Mouse (Mus musculus): ENCODE data around the gene Nfasc.

The Nfasc gene

DNA sequence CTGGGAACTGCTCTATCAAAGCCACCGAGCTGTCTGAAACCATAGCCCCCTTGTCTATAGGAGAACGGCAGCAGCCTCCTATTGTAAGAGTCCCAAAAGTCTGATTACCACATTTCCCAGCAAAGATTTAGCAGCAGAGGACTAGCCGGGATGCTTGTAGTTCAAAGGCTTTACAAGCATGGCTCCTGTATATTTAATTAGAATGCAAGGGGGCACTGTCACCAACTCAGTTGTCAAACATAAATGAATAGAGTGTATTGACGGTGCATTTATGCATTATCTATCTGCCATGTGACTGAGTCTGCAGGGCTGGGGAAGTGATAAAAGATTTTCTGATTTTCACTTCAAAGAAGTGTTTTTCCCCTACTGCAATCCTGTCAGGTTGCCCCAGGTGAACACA, 156.2 kb downstream of the Nfasc start:
- DNase-seq (ENCODE audit: low read depth, low spot score) = no peak

DNA sequence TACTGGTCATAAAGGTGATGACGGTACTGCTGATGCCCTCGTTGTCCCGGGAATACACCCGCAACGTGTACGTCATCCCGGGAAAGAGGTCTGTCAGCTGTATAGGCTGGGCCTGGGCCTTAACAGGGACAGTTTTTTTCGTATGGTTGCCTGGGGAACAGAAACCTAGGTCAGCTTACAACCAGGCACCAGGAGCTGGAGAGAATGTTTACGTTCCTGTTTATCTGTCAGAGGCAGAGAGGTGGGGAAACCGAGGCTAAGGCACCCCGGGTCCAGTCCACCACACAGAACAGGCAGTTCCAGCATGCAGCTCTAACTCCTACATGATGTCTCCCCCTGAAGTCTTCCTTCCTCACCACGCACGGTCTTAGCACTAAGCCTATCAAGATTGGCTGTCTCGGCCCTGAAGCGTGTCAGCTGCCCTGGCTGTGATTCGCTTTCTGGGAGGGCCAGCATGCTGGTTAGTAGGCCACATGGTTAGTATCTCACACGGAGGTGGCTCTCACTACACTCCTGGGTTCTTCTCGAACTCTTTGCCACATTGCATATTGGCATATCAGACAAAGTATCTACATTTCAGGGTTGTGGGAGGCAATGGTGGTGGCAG, 158.5 kb downstream of the Nfasc start:
- no peak for DNase-seq (ENCODE audit: low read depth, low spot score)

DNA sequence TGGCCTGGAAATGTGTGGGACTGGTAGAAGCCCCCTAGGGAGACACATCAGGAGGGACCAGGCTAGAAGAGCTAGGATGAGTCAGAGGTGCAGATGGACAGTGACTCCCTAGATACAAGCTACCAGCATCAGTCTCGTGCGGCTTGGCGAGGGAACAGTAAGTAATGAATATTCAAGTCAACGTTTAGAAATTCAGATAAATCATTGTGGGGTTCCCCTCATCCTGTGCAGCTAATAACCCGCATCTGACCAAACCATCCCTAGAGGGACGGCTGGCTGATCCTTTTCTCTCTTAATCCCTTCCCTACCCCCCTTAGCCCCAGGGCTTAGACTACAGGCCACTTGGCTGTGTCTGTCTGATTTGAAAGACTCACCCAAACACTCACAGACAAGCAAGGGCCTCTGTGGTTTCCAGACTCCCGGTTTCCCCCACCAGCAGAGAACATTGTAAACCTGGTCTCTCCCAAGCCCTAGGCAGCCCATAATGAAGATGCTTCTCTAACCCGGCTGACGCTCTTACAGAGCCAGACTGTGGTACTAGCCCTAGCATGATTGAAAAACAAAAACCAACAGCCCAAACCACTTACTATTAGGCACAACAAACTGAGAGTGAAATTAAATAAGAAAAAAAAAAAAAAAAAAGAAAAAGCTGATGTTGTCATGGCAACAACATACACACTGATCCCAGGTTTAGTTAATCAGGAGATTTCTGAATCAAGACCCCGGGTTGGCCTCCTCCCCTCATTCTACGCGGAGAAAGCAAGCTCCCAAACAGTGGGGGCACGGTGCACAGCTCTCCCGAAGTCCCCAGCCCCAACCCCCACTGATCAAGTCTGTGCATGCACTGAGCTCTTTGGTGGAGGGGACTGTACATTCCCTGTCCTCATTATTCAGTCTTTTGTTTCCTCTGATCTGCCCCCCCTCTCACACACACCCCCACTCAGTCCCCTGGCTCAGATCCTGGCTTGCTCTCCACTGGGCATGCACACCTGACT, 159.5 kb downstream of the Nfasc start:
- no peak for DNase-seq (ENCODE audit: low read depth, low spot score)

DNA sequence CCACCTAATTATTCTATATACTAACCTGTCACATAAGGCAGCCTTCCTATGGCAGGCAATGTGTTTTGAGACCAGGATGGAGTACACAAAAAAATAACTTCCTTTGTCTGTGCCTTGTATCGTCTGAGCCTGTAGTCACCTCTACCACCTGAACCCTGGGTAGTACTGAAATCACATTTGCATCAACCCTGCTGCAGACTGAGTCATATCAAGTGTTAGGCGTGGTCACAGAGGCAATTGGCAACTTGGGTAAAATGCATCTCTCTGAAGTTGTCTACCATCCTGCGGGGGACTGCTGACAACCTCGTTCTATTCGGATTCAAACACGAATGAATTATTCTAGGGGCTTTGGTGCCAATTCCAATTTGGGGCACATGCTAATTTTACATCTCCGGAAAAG, 161.5 kb downstream of the Nfasc start:
- DNase-seq (ENCODE audit: low read depth, low spot score) = no peak

DNA sequence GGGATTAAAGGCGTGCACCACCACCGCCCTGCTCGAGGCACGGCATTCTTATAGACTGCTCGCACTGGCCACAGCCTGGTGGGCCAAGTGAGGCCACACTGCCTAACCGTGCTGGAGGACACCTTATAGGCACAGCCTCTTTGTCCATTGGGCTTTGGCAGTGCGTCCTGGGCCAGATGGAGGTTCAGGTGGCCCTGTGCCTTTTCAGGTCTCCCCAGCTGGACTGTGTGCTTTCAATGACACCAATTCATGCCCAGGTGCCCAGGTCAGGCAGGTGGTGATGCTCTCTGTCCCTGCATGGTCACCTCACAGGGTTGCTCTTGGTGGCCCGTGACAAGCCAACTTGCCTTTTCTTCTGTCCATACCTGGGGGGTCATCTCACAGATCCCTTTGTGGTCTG, 164.8 kb downstream of the Nfasc start:
- DNase-seq (ENCODE audit: low read depth, low spot score) = no peak

DNA sequence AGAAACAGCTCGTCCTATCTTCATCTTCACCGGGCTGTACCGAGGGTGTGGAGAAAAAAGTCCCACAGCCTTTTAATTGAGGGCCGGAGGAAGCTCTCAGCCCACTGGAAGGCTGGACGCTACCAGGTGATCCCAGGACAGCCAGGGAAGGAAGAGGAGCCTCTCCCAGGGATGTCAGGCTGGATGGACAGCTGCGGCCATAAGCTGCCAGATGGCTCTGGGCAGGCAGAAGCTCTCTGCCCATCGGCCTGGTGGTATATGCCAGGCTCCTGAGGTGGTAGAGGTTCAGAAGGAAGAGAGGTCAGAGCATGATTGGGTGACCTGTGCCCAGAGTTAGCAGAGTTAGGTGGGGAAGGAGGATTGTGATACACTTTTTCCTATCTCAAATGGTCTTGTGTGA, 168.7 kb downstream of the Nfasc start:
- no peak for DNase-seq (ENCODE audit: low read depth, low spot score)

DNA sequence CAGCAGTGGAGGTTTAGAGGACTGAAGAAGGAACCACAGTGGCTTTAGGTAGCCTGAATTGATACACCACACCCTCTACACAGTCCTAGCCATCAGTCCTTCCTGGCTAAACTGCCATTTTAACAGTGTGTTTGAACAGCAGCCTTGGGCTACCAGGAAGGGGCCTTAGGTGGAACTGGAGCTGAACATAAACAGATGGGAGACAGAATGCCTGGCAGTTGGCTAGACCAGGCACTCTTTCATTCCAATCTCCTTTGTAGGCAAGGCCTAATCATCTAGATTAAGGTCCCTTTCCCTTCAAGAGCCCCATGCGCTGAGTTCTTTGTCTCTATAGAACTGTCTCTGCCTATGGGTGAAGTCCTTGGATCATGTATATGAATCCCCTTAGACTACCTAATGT, 170.0 kb downstream of the Nfasc start:
- no peak for DNase-seq (ENCODE audit: low read depth, low spot score)

DNA sequence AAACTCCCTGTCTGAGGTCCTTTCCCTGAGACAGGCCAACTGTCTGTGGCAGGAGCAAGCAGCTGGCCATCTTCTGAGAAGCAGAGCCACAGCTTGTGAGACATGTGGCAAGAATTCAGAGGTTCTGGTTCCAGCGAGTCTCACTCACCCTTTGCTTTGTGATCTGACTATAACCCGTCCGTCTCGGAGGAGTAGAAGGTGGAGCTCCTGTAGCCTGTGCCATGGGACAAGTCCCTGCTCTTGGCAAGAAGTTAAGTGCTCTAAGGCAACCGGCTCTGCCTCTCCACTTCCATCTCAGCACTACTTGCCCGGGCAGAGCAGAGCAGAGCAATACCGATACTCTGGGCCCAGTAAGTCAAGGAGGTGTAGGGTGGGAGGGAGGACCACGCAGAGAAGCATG, 170.7 kb downstream of the Nfasc start:
- DNase-seq (ENCODE audit: low read depth, low spot score) = no peak

DNA sequence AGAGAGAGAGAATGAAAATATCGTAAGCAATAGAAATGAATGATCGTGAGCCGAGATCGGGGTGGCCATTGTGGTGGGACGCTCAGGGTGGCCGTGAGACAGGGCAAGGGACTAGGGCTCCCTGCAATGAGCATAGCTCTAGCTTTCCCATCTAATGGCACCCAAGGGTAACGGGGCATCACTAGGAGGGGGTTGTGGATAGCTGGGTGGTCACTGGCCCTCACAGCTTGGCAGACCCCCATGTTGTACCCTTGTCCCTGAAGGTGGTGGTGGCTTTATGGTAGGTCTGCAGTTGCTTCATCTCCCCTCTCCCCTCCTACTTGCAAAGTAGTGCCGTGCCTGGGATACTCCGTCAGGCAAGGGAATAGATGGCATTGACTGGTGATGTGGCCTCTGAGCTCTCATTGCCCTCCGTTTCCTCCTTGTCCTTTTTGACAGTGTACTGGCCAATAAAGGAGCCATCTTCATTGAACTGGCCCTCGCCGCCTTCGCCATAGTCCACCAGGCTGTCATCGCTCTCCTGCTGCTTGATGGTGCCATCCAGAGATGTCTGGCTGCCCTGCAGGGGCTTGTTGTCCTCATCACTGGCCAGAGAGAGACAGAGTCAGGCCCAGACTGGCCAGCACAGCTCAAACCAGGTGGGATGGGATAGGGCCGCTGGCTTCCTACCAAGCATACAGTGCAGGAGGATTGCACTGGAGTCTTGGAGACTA, 171.4 kb downstream of the Nfasc start:
- no peak for DNase-seq (ENCODE audit: low read depth, low spot score)

DNA sequence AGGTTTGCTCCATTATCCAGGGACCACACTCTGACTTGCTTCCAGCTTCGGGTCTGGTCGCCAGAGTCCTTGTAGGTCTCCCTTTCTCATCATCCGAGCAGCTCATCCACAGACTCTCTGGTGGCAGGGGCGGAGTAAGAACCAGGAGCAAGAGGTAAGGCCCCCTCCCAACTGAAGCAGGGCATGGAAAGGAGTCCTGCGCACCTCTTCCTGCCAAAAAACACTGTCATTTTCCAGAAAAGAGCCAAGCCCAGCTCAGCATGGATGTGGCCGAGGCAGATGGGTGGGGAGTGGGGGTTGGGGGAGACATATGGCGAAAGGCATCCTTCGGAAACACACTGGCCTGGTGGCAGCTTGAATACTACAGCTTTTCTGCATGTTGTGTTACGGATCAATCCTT, 172.1 kb downstream of the Nfasc start:
- no peak for DNase-seq (ENCODE audit: low read depth, low spot score)

DNA sequence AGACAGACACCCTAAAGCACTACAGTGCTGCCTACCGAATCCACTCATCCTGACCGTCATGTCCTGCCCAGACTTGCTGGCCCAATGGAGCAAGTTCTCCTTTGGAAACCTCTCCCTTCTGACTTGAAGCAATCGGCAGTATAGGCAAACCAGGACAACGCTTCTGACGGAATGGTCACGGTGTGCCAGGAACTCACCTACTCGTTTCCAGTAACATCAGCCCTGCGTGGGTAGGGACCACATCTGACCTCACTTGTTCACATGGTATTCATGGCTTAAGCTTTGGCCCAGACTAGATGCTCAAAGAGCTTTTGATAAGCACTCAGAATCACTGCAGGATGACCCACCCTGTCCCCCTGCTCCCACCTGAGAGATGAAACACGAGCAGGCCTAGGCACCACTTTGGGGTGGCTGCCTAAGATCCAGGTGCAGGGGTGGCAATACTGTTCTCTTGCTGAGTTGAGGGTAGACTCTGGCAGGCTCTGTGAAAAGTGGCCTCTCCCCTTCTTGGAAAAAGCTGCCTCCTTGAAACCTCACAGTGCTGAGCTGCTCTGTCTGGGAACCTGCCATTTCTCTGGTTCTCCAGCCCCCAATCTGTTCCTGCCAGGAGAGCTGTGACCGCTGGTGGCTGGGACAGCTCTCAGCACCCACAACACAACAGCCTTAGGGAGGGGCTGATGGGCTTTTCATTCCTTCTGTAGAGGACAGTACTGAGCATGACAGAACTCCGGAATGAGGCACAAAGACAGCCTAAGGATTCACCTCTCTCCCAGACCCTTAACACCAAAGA, 174.1 kb downstream of the Nfasc start:
- DNase-seq (ENCODE audit: low read depth, low spot score) = no peak

DNA sequence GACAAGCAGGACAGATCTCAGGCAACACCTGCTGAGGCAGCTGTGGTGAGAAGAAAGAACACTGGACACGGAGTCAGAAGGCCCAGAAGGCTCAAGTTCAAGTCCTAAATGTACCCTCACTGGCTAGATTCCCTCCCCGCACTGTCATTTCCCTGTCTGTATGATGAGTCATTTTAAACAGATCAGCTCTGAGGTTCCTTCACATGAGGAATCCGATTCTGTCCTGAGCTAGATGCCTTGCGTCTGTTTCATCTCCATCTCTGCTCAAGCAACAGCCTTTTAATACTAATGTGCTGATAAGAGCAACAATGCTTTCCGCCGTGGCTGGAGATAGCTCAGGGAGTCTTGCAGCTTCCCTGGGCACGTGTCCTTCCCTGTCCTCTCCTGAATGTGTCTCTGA, 175.8 kb downstream of the Nfasc start:
- no peak for DNase-seq (ENCODE audit: low read depth, low spot score)

DNA sequence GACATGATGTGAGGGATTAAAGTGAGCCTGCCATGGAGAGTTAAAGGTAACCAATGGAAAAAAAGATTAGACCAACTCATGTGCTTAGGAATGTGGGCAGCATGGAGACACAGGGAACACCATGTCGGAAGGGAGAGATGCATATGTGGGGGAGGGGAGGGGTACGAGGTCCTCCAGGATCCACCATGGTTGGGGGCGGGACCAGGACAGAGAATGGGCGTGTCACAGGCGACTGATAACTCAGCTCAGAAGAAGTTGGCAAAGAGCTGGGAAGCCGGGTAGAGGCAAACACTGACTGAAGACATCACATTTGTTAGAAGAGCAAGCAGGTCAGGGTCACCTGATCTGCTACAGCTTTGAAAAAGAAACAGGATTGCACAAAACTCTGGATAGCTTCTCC, 176.7 kb downstream of the Nfasc start:
- no peak for DNase-seq (ENCODE audit: low read depth, low spot score)

DNA sequence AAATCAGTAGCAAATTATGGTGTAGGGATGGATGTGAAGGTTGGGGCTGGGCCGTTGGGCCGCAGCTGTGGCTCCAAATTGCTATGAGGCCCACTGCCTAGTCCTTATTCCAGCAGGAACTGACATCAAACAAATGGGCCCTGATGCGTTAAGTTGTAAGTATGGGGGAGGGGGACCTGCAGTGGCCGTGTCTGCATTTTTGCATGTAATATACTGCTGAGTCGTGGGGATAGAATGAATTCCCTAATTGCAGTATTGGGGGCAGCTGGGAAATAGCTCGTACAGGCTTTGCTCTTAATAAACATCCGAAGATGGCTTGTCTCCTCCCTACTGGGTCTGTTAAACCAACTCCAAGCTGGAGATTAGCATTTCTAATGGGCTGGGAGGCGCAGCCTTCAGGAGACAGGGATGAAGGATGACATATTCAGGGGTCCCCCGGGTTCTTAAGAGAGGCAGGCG, 179.2 kb downstream of the Nfasc start:
- DNase-seq (ENCODE audit: low read depth, low spot score) = no peak

DNA sequence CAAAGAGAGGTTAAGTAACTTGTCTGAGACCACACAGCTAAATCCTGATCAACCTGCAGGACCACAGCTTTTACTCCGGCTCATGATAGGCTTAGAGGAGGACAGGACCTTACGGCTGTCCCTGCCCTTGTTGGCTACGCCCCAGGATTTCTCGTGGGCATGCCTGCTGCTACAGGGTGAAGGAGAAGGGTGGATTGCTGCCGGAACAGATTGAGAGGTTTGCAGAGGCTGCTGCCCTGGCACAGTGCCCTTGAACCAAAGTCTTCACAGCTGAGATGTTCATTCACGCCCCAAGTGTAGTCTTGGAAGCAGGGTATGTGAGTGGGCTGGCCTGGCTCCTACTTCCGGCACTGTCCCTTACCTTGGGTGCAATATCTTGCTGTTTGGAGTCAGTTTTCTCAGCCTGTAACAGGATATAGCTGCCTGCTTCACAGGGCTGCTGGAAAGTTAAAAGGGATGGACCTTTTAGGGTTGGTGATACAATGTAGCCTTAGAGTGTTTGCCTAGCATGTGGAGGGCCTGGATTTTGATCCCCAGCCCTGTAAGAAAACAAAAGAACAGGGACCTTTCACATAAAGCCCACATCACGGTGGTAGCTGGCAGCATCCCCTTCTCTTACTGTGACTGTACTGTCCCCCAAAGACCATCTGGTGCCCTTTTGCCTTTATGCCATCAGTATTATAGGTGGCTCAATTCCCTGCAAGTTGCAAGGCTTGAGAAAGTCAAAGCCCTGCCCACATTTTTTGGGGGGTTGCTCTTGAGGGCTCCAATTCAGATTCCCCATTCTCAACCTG, 180.5 kb downstream of the Nfasc start:
- DNase-seq (ENCODE audit: low read depth, low spot score) = no peak

DNA sequence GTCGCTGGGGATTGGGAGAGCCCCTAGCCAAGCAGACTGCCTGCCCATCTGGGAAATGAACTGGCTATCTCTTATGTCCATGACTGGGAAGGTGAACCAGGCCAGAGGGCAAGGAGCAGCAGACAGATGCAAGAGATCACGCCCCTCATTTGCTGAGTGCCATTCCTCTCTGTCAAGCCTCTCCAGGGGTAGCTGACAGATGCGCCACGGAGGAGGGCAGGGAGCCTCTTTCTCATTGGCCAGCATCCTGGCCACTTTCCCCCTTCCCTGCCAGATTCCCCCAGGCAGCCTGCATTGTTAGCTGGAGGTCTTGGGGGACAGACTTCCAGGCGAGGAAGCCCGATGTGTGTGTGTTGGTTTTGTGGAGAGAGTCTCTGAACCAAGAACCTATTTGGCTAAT, 182.6 kb downstream of the Nfasc start:
- no peak for DNase-seq (ENCODE audit: low read depth, low spot score)

DNA sequence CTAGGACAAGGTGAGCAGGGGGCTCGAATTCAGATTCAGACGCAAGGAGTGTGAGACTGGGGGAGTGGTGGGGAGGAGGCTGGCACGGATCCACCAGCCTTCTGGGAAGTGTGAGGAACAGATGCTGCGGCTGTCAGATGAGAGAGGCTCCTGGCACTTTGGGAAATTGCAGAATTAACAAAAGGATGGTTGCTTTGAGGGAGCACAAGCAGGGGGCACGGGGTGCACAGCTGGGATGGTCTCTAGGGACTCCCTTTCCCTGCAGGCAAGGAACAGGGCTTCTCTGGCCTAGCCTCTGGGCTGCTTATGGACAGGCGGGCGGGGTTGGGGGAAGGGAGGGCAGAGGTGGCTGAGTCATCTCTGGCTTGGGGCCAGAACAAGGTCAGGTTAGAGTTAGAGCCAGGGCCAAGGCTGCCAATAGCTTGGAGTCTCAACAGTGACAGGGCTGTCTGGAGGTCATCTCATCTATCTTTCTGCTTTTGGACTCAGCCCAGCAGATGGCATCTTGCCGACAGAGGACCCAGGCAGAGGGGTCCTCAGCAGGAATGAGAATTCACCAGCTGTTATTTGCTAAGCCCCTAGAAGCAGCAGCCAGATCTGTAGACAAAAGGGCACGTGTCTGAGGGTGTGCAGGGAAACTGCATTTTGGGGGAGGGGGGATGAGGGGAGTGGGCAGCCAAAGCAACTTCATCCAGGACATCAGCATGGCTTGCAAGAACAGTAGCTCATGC, 183.5 kb downstream of the Nfasc start:
- no peak for DNase-seq (ENCODE audit: low read depth, low spot score)

DNA sequence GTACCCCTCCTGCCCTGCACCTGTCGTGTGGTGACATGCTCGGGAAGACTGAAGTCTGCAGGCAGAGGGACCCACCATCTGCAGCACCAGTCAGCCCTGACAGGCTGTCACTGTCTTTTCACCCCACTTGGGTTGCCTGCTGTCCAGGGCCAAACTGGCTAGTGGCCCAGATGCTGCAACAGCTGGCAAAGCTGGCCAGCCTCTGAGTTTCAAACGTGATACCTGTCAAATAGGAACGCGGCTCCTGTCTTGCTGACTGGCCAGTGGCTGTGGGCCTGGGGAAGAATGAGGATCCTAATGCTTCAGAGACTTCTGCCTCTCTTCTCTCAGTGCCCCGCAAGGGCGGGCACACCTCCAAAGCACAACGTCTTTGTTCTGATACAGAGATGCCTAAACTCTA, 197.8 kb downstream of the Nfasc start:
- DNase-seq (ENCODE audit: low read depth, low spot score) = no peak

DNA sequence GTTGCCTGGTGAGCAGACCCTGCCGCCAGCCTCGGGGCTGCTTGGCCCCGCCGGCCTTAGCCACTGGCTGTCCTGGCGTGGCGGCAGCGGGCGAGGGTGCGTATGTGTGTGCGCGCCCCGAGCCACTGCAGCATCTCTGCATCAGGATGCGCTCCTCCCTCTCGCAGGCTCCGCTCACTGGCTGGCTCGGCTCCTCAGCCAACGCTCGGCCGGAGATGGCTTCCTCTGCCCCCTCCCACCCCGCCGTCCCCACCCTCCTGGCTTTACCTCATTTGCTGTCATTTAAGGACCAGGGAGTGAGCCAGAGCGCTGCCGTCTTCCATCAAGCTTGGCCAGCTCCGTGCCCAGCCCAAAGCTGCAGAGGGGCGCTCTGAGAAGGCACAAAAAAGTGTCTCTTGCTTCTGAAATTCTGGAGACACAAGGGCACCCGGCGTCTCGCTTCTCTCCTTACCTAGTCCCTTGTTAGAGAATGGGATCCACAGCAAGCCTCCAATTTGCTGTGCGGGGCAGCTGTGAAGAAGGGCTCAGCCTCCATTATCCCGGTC, 198.8 kb downstream of the Nfasc start, which contains the start of gene Cntn2:
TSS of gene Cntn2 (minus strand) at position 495 of the 545 bp plus-strand sequence.
- DNase-seq (ENCODE audit: low read depth, low spot score) = no peak

All from A20 (cell line).